Mouse (Mus musculus): ENCODE data around the gene Gkn2.

- TF ChIP-seq POLR2A (IDR thresholded peaks at IDR 0.05; ENCODE audit: insufficient read length, low read depth) = no peak
- TF ChIP-seq MYOD1 (IDR thresholded peaks at IDR 0.05; ENCODE audit: control insufficient read depth in 1 of 3, insufficient read length in 2 of 3, low read depth in 2 of 3) = no peak
- TF ChIP-seq REST (IDR thresholded peaks at IDR 0.05; ENCODE audit: insufficient read depth, insufficient read length) = no peak
- TF ChIP-seq TCF12 (IDR thresholded peaks at IDR 0.05; ENCODE audit: insufficient read depth, poor library complexity, severe bottlenecking) = no peak
Observed at GRCm38 (mm10) chr6:87373057-87373456, at the start of gene Gkn2.
